Mouse (Mus musculus) limb, embryonic 14.5 days (tissue): Measurements from ENCODE around the gene Afdn. TPM values are rescaled to one million over a fixed set of nuclear protein-coding genes. Genes with fewer than 3 reads are reported as not detected.
"Not testable (repeated sequence)": the region's sequence is repeated elsewhere in the genome, so short reads cannot be mapped to it uniquely, and the experiment has no call there.

Experiments used
- ATAC-seq: fragments of 200-750 bp; cut with Nextera tagmentation; 2 replicates; pipeline ENCODE4 v1.8.0; 2017; ENCODE audit warnings: low read depth, moderate number of reproducible peaks, moderate TSS enrichment; ENCODE audit not compliant: low FRiP score
- DNase-seq: peaks from one replicate; pipeline ENCODE4 v3.0.0-alpha.2; 2015; ENCODE audit warnings: low spot score
- H3K27ac ChIP-seq: fragments of 300-500 bp; sonication (generic); replicated peaks from 2 replicates; pipeline ENCODE4 v1.5.1; 2014; ENCODE audit warnings: low read depth, mild to moderate bottlenecking, low read length, moderate library complexity, mixed read lengths
- H3K27me3 ChIP-seq: fragments of 300-500 bp; sonication (generic); 2 replicates; pipeline ENCODE4 v1.6.1; 2014; ENCODE audit warnings: low read length, mixed read lengths; ENCODE audit not compliant: control insufficient read depth, insufficient read depth
- H3K36me3 ChIP-seq: fragments of 300-500 bp; sonication (generic); 2 replicates; pipeline ENCODE4 v1.6.1; 2014; ENCODE audit warnings: mild to moderate bottlenecking, low read length, moderate library complexity, mixed read lengths; ENCODE audit not compliant: control insufficient read depth, insufficient read depth
- H3K4me1 ChIP-seq: fragments of 300-500 bp; sonication (generic); 2 replicates; pipeline ENCODE4 v1.6.1; 2014; ENCODE audit warnings: antibody characterized with exemption, low read length, mixed read lengths; ENCODE audit not compliant: control insufficient read depth, insufficient read depth
- H3K4me2 ChIP-seq: fragments of 300-500 bp; sonication (generic); replicated peaks from 2 replicates; pipeline ENCODE4 v1.6.1; 2014; ENCODE audit warnings: low read depth, mild to moderate bottlenecking, low read length, moderate library complexity; ENCODE audit not compliant: severe bottlenecking
- H3K4me3 ChIP-seq: fragments of 300-500 bp; sonication (generic); replicated peaks from 2 replicates; pipeline ENCODE4 v1.5.1; 2014; ENCODE audit warnings: low read length
- H3K9ac ChIP-seq: fragments of 300-500 bp; sonication (generic); 2 replicates; pipeline ENCODE4 v1.6.1; 2014; ENCODE audit warnings: mild to moderate bottlenecking, low read depth, low read length, moderate library complexity; ENCODE audit not compliant: severe bottlenecking
- H3K9me3 ChIP-seq: fragments of 300-500 bp; sonication (generic); 2 replicates; pipeline ENCODE4 v1.6.1; 2016; ENCODE audit warnings: low read length; ENCODE audit not compliant: control insufficient read depth
- POLR2A ChIP-seq: fragments of 200-500 bp; IDR thresholded peaks from 2 replicates; pipeline ENCODE4 v1.8.0; 2012; ENCODE audit warnings: inconsistent platforms, mild to moderate bottlenecking, moderate library complexity, borderline replicate concordance; ENCODE audit not compliant: insufficient read depth, insufficient read length; ENCODE audit errors: extremely low read depth
- WGBS: fragments of 180-500 bp; shearing (Covaris S2); extraction: QIAGEN DNeasy Blood & Tissue Kit; methylation state at CpG from one replicate; pipeline ENCODE4 v1.1.7; 2014; 5-methylcytosine and 5-hydroxymethylcytosine counted together
- polyA plus RNA-seq, 2 experiments: library from polyadenylated mRNA; depleted of rRNA in 1 of 2; stranded (reverse) in 1 of 2; unstranded in 1 of 2; fragments of >200 nt; fragmentation: Nextera tagmentation in 1 of 2; extraction: Ambion mirVana in 1 of 2; gene quantifications; 2 replicates each; pipeline versions ENCODE4 v1.2.1 to v1.2.3; 2012 to 2014

Afdn gene
- polyA plus RNA-seq, 2 experiments = 58.9 to 76.7 TPM

- no peaks in the 10 kb centered on the region for H3K9me3 ChIP-seq
- DNase-seq = no peak
- 91% methylated on average over 7 of the region's 7 CpGs for WGBS
- H3K36me3 ChIP-seq = no peaks in the 10 kb centered on the region
- H3K4me3 ChIP-seq = 0 out of 2 replicates have a peak overlapping the region, but pooled peaks have one; percentile 85
- H3K9ac ChIP-seq = no peak overlapping the region
- ATAC-seq = no peak
- TF ChIP-seq POLR2A = no peak
- H3K4me2 ChIP-seq = peak overlapping the region; percentile 100; the same call in 1 of the 2 replicates
- no peaks in the 10 kb centered on the region for H3K27me3 ChIP-seq
- no peak overlapping the region for H3K27ac ChIP-seq
- H3K4me1 ChIP-seq = no peaks in the 10 kb centered on the region; the same call in 1 of the 2 replicates
Measured at GRCm38 (mm10) chr17:13758586-13758985, 1.8 kb upstream of the Afdn start.

DNA sequence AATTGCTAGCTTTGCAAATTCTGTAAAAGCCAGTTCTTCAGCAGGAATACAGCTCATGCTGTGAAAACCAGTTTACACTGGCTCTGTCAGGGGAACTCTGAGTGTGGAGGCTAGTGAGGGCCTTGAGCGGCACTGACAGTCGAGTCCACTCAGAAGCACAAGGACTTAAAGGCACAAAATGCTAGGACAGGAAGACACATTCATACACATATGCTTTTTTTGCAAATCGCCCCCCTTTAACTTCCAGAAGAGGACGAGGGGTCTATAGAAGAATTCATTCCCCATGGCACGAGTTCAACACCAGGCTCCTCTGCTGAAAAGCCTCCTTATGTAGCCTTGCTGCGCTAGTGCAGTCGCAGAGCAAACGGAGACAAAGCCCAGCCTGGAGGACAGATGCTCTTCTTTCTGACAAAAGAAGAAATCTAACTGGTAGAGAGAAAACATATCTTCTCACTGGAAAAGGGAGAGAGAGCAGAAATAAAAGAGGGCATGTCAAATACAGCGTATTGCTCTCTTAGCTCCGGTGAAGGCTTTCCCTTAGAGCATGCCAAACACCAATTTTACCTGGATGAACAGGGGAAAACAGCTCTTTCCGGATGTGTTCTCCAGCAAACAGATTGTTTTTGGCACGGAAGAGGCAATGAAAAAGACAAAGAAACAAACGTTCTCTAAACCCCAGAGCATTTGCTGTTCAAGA lies 1.0 kb upstream of the Afdn start:
- Histone ChIP-seq H3K9me3 (no peaks in the 10 kb centered on the region), H3K9ac (peak overlapping the region; percentile 90), H3K4me2 (peak overlapping the region; percentile 100), H3K36me3 (no peaks in the 10 kb centered on the region), H3K4me3 (peak overlapping the region; percentile 85), H3K27ac (peak overlapping the region; percentile 65), H3K4me1 (no peaks in the 10 kb centered on the region; the same call in 1 of the 2 replicates), H3K27me3 (no peaks in the 10 kb centered on the region)
- 13% methylated on average over 13 of the region's 13 CpGs for WGBS
- DNase-seq = peak; percentile 31
- ATAC-seq = no peak
- TF ChIP-seq POLR2A = no peak

DNA sequence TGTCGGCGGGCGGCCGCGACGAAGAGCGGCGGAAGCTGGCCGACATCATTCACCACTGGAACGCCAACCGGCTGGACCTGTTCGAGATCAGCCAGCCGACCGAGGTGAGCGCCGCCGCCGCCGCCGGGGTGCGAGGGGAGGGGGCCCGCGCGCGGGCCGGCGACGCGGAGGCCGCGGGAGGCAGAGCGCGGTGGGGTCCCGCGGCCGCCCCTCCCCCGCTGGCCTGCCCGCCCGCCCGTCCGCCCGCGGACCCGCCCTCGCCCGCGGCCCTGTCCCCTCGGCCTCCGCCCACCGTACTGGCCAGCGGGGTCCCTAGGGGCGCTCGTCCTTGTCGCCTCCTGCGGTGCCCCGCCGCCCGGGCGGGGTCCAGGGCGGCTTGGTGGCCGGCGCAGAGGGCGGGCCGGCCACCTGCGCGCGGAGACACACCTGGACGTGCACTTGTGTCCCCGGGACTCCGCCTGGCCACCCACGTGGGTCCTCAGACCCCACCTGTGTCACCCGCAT lies 388 bp downstream of the Afdn start:
- peak overlapping the region; percentile 61 for H3K27ac ChIP-seq
- no peak for TF ChIP-seq POLR2A
- peak; percentile 39 for ATAC-seq
- peak overlapping the region; percentile 100 for H3K4me2 ChIP-seq
- WGBS = 0% methylated on average over 24 of the region's 72 CpGs
- no peaks in the 10 kb centered on the region for H3K36me3 ChIP-seq
- H3K4me1 ChIP-seq = no peaks in the 10 kb centered on the region; the same call in 1 of the 2 replicates
- H3K27me3 ChIP-seq = no peaks in the 10 kb centered on the region
- no peak for DNase-seq
- peak overlapping the region; percentile 85 for H3K4me3 ChIP-seq
- H3K9ac ChIP-seq = peak overlapping the region; percentile 90
- H3K9me3 ChIP-seq = no peaks in the 10 kb centered on the region

GRCm38 (mm10) chr17:13761179-13761913 lies 1.0 kb downstream of the Afdn start, which contains the start of gene Tcte2:
Gene Tcte2, minus strand, starts transcription at chr17:13761825.
- ATAC-seq (peak; percentile 14; the same call in 1 of the 2 replicates), DNase-seq (no peak)
- Histone ChIP-seq H3K36me3 (no peaks in the 10 kb centered on the region), H3K4me1 (no peaks in the 10 kb centered on the region; the same call in 1 of the 2 replicates), H3K9ac (peak within 1 kb of the TSS; percentile 90), H3K4me2 (peak within 1 kb of the TSS; percentile 100), H3K27ac (peak within 1 kb of the TSS; percentile 61), H3K9me3 (no peaks in the 10 kb centered on the region), H3K27me3 (no peaks in the 10 kb centered on the region), H3K4me3 (peak within 1 kb of the TSS; percentile 85)
- under 1% methylated on average over 65 of the region's 74 CpGs for WGBS
- TF ChIP-seq POLR2A = no peak

DNA sequence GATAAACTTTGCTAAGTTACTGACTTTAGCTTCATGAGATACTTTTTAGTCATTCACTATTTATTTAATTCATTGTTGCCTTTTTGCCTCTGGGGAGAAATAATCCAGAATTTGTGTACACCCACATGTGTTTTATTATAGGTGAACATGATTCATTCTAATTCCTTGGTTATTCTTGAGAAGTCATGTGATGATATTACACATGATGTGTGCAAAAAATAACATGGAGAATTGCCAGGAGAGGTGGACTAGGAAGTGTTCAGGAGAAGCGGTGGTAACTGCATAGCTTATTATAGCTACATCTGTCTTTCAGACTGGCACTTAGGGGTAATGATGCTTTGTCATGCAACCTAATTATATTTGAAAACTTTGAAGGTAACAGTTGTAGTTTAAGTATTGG lies 3.5 kb downstream of the Afdn start:
- Histone ChIP-seq H3K27me3 (no peaks in the 10 kb centered on the region), H3K4me3 (no peak overlapping the region), H3K27ac (no peak overlapping the region), H3K4me1 (no peaks in the 10 kb centered on the region; the same call in 1 of the 2 replicates), H3K9ac (no peak overlapping the region), H3K9me3 (no peaks in the 10 kb centered on the region), H3K4me2 (no peak overlapping the region), H3K36me3 (no peaks in the 10 kb centered on the region)
- DNase-seq (no peak), ATAC-seq (no peak)
- TF ChIP-seq POLR2A = no peak
- WGBS = 76% methylated on average over 1 of the region's 1 CpGs

- H3K9me3 ChIP-seq, H3K36me3 ChIP-seq, H3K4me2 ChIP-seq, H3K27me3 ChIP-seq, DNase-seq, ATAC-seq, H3K9ac ChIP-seq, H3K27ac ChIP-seq, H3K4me3 ChIP-seq, H3K4me1 ChIP-seq: not testable (repeated sequence)
- WGBS = 88% methylated on average over 2 of the region's 2 CpGs
Measured at GRCm38 (mm10) chr17:13764911-13765310, 4.6 kb downstream of the Afdn start.
